Mouse (Mus musculus): Measurements from ENCODE around the gene Rftn1.

- TF ChIP-seq CTCF (conservative IDR thresholded peaks at IDR 0.05 in 1 of 2, IDR thresholded peaks at IDR 0.05 in 1 of 2; ENCODE audit: low read depth in 2 of 2, low read length in 2 of 2) (no peak), CHD1 (IDR thresholded peaks at IDR 0.05; ENCODE audit: low read depth, low read length) (no peak), USF1 (IDR thresholded peaks at IDR 0.05; ENCODE audit: low read depth, low read length) (no peak), BHLHE40 (IDR thresholded peaks at IDR 0.05; ENCODE audit: low read depth, low read length) (no peak), NRF1 (IDR thresholded peaks at IDR 0.05; ENCODE audit: low read depth, low read length) (no peak), E2F4 (IDR thresholded peaks at IDR 0.05; ENCODE audit: insufficient replicate concordance, low read depth, low read length) (no peak), POLR2A (IDR thresholded peaks at IDR 0.05; ENCODE audit: low read depth, low read length) (no peak)
Observed at GRCm38 (mm10) chr17:50060220-50060619, 130.3 kb downstream of the Rftn1 start.
